Mouse (Mus musculus) v-Abl transformed pro-B cells (cell line): ENCODE measurements around the gene Hist1h2bf.

Experiments
- in situ Hi-C, 2 experiments: fragments of 400-800 bp; cut with MboI; formaldehyde crosslinking; loops; one replicate each; pipeline ENCODE4 v1.15.1; 2025; ENCODE audit not compliant: unreplicated experiment in 2 of 2

Gene Hist1h2bf

GRCm38 (mm10) chr13:23592614-23593013, 18.6 kb upstream of the Hist1h2bf start:
- in situ Hi-C loops: loop anchor here (5.0 to 25.0 kb wide), 5 partner anchors 65 to 1805 kb away; partner anchors contain the start of genes Hist1h2ah (in 2 of the 2), Hist1h2bk (in 2 of the 2), Abt1 (in 1 of the 2) and Hist1h1b (in 1 of the 2)

GRCm38 (mm10) chr13:23591886-23592285, 17.9 kb upstream of the Hist1h2bf start:
- in situ Hi-C loops: loop anchor here (5.0 to 25.0 kb wide), 5 partner anchors 65 to 1805 kb away; partner anchors contain the start of genes Hist1h2ah (in 2 of the 2), Hist1h2bk (in 2 of the 2), Abt1 (in 1 of the 2) and Hist1h1b (in 1 of the 2)

- in situ Hi-C loops: loop anchor here (5.0 to 25.0 kb wide), 5 partner anchors 64 to 1804 kb away; partner anchors contain the start of genes Hist1h2ah (in 2 of the 2), Hist1h2bk (in 2 of the 2), Abt1 (in 1 of the 2) and Hist1h1b (in 1 of the 2)
These were observed 17.2 kb upstream of the Hist1h2bf start for GRCm38 (mm10) chr13:23591206-23591605.

- in situ Hi-C loops: loop anchor here (5.0 to 25.0 kb wide), 5 partner anchors 35 to 1800 kb away; partner anchors contain the start of genes Hist1h1b (in 1 of the 2), Hist1h1e (in 1 of the 2), Hist1h2af (in 1 of the 2) and Hist1h2an (in 1 of the 2)
These were observed 12.9 kb upstream of the Hist1h2bf start for GRCm38 (mm10) chr13:23586940-23587225.

- in situ Hi-C loops: loop anchor here (5.0 to 25.0 kb wide), 5 partner anchors 36 to 1799 kb away; partner anchors contain the start of genes Hist1h1b (in 1 of the 2), Hist1h1e (in 1 of the 2), Hist1h2af (in 1 of the 2) and Hist1h2an (in 1 of the 2)
These were observed 12.3 kb upstream of the Hist1h2bf start for GRCm38 (mm10) chr13:23586099-23586939.

DNA sequence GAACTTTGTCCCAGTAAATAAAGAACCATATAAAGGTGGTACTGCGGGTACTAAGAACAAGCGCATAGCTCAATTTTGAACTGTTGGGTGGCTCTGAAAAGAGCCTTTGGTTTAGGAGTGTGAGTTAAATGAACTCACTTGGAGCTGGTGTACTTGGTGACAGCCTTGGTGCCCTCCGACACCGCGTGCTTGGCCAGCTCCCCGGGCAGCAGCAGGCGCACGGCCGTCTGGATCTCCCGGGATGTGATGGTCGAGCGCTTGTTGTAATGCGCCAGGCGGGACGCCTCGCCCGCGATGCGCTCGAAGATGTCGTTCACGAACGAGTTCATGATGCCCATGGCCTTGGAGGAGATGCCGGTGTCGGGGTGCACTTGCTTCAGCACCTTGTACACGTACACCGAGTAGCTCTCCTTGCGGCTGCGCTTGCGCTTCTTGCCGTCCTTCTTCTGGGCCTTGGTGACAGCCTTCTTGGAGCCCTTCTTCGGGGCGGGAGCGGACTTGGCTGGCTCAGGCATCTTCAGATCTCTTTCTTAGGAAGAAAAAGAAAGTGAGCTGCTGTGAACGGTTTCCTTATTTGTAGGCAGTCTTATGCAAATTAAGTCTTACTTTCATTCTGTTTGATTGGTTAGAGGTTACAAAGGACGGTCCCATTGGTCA, 11.6 kb upstream of the Hist1h2bf start:
- in situ Hi-C loops: loop anchor here (5.0 to 25.0 kb wide), 5 partner anchors 37 to 1798 kb away; partner anchors contain the start of genes Hist1h1b (in 1 of the 2), Hist1h1e (in 1 of the 2), Hist1h2af (in 1 of the 2) and Hist1h2an (in 1 of the 2)

GRCm38 (mm10) chr13:23585029-23585441, 11.0 kb upstream of the Hist1h2bf start:
- in situ Hi-C loops: loop anchor here (5.0 to 25.0 kb wide), 5 partner anchors 37 to 1798 kb away; partner anchors contain the start of genes Hist1h1b (in 1 of the 2), Hist1h1e (in 1 of the 2), Hist1h2af (in 1 of the 2) and Hist1h2an (in 1 of the 2)

GRCm38 (mm10) chr13:23584331-23584730, 10.3 kb upstream of the Hist1h2bf start:
- in situ Hi-C loops: loop anchor here (25.0 kb wide), 2 partner anchors 328 to 1797 kb away; partner anchors contain the start of genes Hist1h1b (in 1 of the 2), Hist1h2an (in 1 of the 2), Hist1h2bp (in 1 of the 2) and Hist1h3i (in 1 of the 2)

DNA sequence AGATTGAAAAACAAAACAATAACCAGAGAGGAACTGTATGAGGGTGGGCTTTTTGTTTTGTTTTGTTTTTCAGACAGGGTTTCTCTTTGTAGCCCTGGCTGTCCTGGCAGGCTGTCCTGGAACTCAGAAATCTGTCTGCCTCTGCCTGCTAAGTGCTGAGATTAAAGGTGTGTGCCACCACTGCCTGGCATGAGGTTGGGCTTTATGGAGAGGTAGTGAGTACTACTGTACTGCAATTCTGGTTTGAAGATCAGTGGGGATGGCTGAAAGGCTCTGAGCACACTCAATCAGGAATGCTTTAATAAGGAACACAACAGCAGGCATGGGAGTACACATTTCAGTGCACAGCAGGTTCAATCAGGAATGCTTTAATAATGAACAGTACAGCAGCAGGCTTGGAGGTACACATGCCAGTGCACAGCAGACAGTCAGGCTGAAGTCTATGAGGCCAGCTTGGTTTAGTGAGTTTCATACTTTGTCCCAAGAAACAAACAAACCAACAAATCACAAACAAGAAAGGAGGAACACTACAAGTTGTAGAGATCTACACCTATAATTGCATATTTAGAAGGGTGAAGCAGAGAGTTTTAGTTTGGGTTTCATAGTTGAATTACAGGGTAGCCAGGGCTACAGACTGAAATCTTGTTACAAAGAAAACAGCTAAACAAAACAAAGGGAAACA, 9.5 kb upstream of the Hist1h2bf start:
- in situ Hi-C loops: loop anchor here (25.0 kb wide), 2 partner anchors 329 to 1796 kb away; partner anchors contain the start of genes Hist1h1b (in 1 of the 2), Hist1h2an (in 1 of the 2), Hist1h2bp (in 1 of the 2) and Hist1h3i (in 1 of the 2)

GRCm38 (mm10) chr13:23582219-23583056, 8.4 kb upstream of the Hist1h2bf start:
- in situ Hi-C loops: loop anchor here (25.0 kb wide), 2 partner anchors 330 to 1795 kb away; partner anchors contain the start of genes Hist1h1b (in 1 of the 2), Hist1h2an (in 1 of the 2), Hist1h2bp (in 1 of the 2) and Hist1h3i (in 1 of the 2)

- in situ Hi-C loops: loop anchor here (25.0 kb wide), 2 partner anchors 331 to 1794 kb away; partner anchors contain the start of genes Hist1h1b (in 1 of the 2), Hist1h2an (in 1 of the 2), Hist1h2bp (in 1 of the 2) and Hist1h3i (in 1 of the 2)
These were observed 7.6 kb upstream of the Hist1h2bf start, which contains the start of gene Hist1h4d for GRCm38 (mm10) chr13:23581408-23582218. Gene Hist1h4d, plus strand, starts transcription at chr13:23581598.

DNA sequence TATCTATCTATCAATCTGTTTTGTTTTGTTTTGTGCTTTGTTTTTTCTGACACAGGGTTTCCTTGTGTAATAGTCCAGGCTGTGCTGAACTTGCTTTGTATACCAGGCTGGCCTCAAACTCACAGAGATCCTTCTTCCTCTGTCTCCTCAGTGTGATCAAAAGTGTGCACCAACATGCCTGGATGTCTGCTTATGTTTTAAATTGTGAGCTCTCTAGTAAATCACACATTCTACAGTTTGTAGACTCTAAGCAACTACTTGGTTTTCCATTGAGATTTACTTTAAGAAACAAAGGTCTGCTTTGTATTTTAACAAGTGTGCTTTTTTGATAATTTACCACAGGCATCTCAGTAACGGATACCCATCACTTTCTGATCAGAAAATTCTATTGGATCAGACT, 3.8 kb upstream of the Hist1h2bf start:
- in situ Hi-C loops: loop anchor here (25.0 kb wide), 2 partner anchors 334 to 1791 kb away; partner anchors contain the start of genes Hist1h1b (in 1 of the 2), Hist1h2an (in 1 of the 2), Hist1h2bp (in 1 of the 2) and Hist1h3i (in 1 of the 2)

DNA sequence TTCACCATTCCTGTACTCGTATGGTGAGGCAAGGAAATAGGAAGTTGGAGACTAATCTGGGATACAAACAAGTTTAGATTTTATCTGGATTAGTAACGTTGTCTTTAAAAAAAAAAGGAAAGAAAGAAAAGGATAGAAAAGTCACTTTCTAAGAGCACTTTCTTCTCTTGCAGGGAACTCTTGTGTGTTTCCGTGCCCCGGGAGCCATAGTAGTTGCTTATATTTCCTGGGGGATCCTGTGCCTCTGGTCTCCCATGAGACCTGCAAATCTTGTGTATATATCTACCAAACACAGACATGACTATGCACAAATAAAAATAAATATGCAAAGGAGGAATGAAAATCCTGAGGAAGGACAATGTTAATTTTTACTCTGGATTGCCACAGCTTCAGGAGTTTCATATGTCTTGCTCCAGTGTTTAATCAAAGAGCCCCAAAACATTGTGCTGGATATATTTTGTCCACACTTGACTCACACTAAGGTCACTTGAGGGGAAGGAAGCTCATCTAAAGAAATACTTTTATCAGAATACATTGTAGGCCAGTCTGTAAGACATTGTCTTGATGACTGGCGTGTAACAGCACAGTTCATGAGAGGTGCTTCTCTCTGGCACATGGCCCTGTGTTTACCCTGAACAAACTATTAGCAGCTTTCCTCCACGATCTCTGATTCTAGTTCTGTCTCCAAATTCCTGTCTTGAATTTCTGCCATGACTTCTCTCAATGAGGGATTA, 3.1 kb upstream of the Hist1h2bf start:
- in situ Hi-C loops: loop anchor here (25.0 kb wide), 2 partner anchors 335 to 1790 kb away; partner anchors contain the start of genes Hist1h1b (in 1 of the 2), Hist1h2an (in 1 of the 2), Hist1h2bp (in 1 of the 2) and Hist1h3i (in 1 of the 2)

DNA sequence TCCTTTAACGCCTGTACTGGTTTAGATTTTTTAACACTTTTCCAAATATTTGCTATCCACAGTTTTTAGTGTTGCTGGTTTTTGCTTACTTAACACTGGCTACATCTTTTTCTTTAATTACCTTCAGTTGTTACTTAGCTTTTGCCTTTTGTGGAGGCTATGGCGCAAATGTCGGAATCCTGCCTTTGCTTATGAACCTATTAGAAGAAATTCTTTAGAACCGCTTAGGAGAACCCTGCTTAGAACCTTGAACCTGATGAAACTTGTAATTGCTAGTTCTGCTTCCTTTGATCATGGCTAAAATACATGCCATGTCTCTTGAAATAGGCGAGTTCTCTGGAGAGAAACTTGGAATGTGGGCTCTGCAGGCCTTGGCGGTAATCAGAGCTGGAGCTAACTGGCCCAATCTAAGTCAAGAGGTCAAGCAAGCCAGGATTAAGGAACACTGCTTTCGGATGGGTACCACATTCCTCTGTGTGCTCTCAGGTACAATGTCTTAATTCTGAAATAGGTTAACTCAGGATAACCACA, 2.4 kb upstream of the Hist1h2bf start:
- in situ Hi-C loops: loop anchor here (25.0 kb wide), 2 partner anchors 336 to 1789 kb away; partner anchors contain the start of genes Hist1h1b (in 1 of the 2), Hist1h2an (in 1 of the 2), Hist1h2bp (in 1 of the 2) and Hist1h3i (in 1 of the 2)

DNA sequence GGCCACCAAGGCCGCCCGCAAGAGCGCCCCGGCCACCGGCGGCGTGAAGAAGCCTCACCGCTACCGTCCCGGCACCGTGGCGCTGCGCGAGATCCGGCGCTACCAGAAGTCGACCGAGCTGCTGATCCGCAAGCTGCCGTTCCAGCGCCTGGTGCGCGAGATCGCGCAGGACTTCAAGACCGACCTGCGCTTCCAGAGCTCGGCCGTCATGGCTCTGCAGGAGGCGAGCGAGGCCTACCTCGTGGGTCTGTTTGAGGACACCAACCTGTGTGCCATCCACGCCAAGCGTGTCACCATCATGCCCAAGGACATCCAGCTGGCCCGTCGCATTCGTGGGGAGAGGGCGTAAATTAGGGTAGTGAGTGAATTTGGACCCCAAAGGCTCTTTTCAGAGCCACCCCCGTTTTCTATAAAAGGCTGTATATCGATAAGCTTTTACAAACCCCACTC, 1.9 kb upstream of the Hist1h2bf start:
- in situ Hi-C loops: loop anchor here (25.0 kb wide), 2 partner anchors 336 to 1789 kb away; partner anchors contain the start of genes Hist1h1b (in 1 of the 2), Hist1h2an (in 1 of the 2), Hist1h2bp (in 1 of the 2) and Hist1h3i (in 1 of the 2)
